Mouse (Mus musculus) heart, embryonic 15.5 days (tissue): ENCODE measurements around the gene Plekhg5. TPM values are rescaled to one million over a fixed set of nuclear protein-coding genes. Genes with fewer than 3 reads are reported as not detected.
A peak's percentile ranks its signal among the peaks of the same experiment; 100 is the strongest.

Experiments
- ATAC-seq: fragments of 200-750 bp; cut with Nextera tagmentation; replicated peaks from 2 replicates; pipeline ENCODE4 v1.8.0; 2017; ENCODE audit warnings: low read depth, moderate TSS enrichment; ENCODE audit not compliant: insufficient number of reproducible peaks, insufficient read depth, low FRiP score
- H3K27ac ChIP-seq: fragments of 300-500 bp; sonication (generic); 2 replicates; pipeline ENCODE4 v1.5.1; 2015; ENCODE audit warnings: mild to moderate bottlenecking, inconsistent platforms
- H3K27me3 ChIP-seq: fragments of 300-500 bp; sonication (generic); 2 replicates; pipeline ENCODE4 v1.6.1; 2015; ENCODE audit warnings: inconsistent platforms
- H3K36me3 ChIP-seq: fragments of 300-500 bp; sonication (generic); 2 replicates; pipeline ENCODE4 v1.6.1; 2015; ENCODE audit warnings: mild to moderate bottlenecking, inconsistent platforms
- H3K4me1 ChIP-seq: fragments of 300-500 bp; sonication (generic); replicated peaks from 2 replicates; pipeline ENCODE4 v1.6.1; 2015; ENCODE audit warnings: inconsistent platforms
- H3K4me2 ChIP-seq: fragments of 300-500 bp; sonication (generic); 2 replicates; pipeline ENCODE4 v1.6.1; 2015; ENCODE audit warnings: inconsistent platforms, mild to moderate bottlenecking, moderate library complexity
- H3K4me3 ChIP-seq: fragments of 300-500 bp; sonication (generic); 2 replicates; pipeline ENCODE4 v1.5.1; 2015; ENCODE audit warnings: mild to moderate bottlenecking, inconsistent platforms
- H3K9ac ChIP-seq: fragments of 300-500 bp; sonication (generic); 2 replicates; pipeline ENCODE4 v1.6.1; 2015; ENCODE audit warnings: mild to moderate bottlenecking, inconsistent platforms
- H3K9me3 ChIP-seq: fragments of 300-500 bp; sonication (generic); replicated peaks from 2 replicates; pipeline ENCODE4 v1.6.1; 2016; ENCODE audit warnings: inconsistent platforms
- WGBS: fragments of 180-500 bp; shearing (Covaris S2); methylation state at CpG from one replicate; pipeline ENCODE4 v1.1.7; 2015; ENCODE audit warnings: mixed read lengths; 5-methylcytosine and 5-hydroxymethylcytosine counted together
- polyA plus RNA-seq: library from polyadenylated mRNA; unstranded; fragments of >200 nt; fragmentation: Nextera tagmentation; extraction: Ambion mirVana; gene quantifications from 2 replicates; pipeline ENCODE4 v1.2.1, GENCODE M21; 2015

The Plekhg5 gene
- polyA plus RNA-seq, 1 experiment from 2014 or later: 11.1 TPM

DNA sequence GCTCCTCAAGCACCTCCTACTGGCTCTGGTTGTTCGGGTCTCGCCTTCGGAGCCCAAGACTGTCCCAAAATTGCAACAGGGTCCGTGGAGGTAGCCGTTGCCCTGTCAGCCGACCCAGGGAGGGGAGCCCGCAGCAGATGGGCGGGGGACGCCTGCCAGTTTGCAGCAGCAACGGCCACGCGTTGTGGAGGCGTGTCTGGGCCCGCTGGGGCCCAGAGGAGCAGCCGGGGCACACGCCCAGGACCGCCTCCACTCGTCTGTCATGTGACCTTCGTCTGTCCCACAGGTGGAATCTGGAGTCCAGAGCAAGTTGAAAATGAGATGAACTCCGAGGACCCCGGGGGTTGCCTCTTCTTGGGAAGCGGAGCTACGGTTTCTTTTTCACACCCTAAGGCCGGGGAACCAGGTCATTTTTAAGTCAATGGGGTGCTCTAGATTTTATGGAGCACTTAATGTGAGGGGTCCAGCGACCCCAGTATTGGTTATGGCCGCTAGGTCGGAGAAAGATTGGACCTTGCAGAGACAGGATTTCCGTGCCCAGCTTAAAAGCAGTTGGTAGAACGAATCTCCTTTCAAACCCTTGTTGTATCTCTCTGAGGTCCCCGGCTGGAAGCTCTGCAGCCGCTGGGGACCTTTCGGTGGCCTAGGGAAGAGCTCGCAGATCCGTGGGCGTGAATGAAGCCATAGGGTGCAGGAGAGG is 86.4 kb downstream of the Plekhg5 start, which contains the start of gene Hes2:
Gene Hes2, plus strand, starts transcription at position 283 of the 700 bp plus-strand sequence.
- no peak within 1 kb of the TSS for H3K27ac ChIP-seq
- H3K4me1 ChIP-seq: peaks cover 23% of the 10 kb centered on the region
- H3K4me3 ChIP-seq: peak within 1 kb of the TSS; percentile 39
- no peak within 1 kb of the TSS for H3K9ac ChIP-seq
- H3K36me3 ChIP-seq: no peaks in the 10 kb centered on the region
- no peak for ATAC-seq
- peaks cover 83% of the 10 kb centered on the region for H3K27me3 ChIP-seq
- WGBS: 4% methylated on average over 35 of the region's 35 CpGs
- peak within 1 kb of the TSS; percentile 61 for H3K4me2 ChIP-seq
- H3K9me3 ChIP-seq: no peaks in the 10 kb centered on the region

GRCm38 (mm10) chr4:152159285-152159678 is 87.0 kb downstream of the Plekhg5 start:
- H3K9ac ChIP-seq: no peak overlapping the region
- peaks cover 87% of the 10 kb centered on the region for H3K27me3 ChIP-seq
- peaks cover 21% of the 10 kb centered on the region for H3K4me1 ChIP-seq
- ATAC-seq: no peak
- peak overlapping the region; percentile 39 for H3K4me3 ChIP-seq
- no peak overlapping the region for H3K27ac ChIP-seq
- no peaks in the 10 kb centered on the region for H3K9me3 ChIP-seq
- no peaks in the 10 kb centered on the region for H3K36me3 ChIP-seq
- WGBS: 2% methylated on average over 19 of the region's 19 CpGs
- peak overlapping the region; percentile 61 for H3K4me2 ChIP-seq

GRCm38 (mm10) chr4:152160748-152161147 is 88.5 kb downstream of the Plekhg5 start:
- H3K27ac ChIP-seq: no peak overlapping the region
- no peak for ATAC-seq
- no peak overlapping the region for H3K4me2 ChIP-seq
- H3K36me3 ChIP-seq: no peaks in the 10 kb centered on the region
- no peaks in the 10 kb centered on the region for H3K9me3 ChIP-seq
- H3K4me1 ChIP-seq: peaks cover 27% of the 10 kb centered on the region
- peaks cover 78% of the 10 kb centered on the region for H3K27me3 ChIP-seq
- H3K9ac ChIP-seq: no peak overlapping the region
- no peak overlapping the region for H3K4me3 ChIP-seq
- 49% methylated on average over 4 of the region's 4 CpGs for WGBS

- Histone ChIP-seq H3K4me1 (peaks cover 28% of the 10 kb centered on the region), H3K4me3 (no peak overlapping the region), H3K36me3 (no peaks in the 10 kb centered on the region), H3K4me2 (no peak overlapping the region), H3K27me3 (peaks cover 74% of the 10 kb centered on the region), H3K9me3 (no peaks in the 10 kb centered on the region), H3K9ac (no peak overlapping the region), H3K27ac (no peak overlapping the region)
- 75% methylated on average over 6 of the region's 6 CpGs for WGBS
- ATAC-seq: no peak
Observed at GRCm38 (mm10) chr4:152161601-152162000, 89.3 kb downstream of the Plekhg5 start.

- H3K4me1 ChIP-seq: peaks cover 28% of the 10 kb centered on the region
- H3K9me3 ChIP-seq: no peaks in the 10 kb centered on the region
- no peak for ATAC-seq
- 78% methylated on average over 2 of the region's 2 CpGs for WGBS
- H3K27ac ChIP-seq: no peak overlapping the region
- H3K4me3 ChIP-seq: no peak overlapping the region
- no peaks in the 10 kb centered on the region for H3K36me3 ChIP-seq
- peaks cover 64% of the 10 kb centered on the region for H3K27me3 ChIP-seq
- no peak overlapping the region for H3K4me2 ChIP-seq
- no peak overlapping the region for H3K9ac ChIP-seq
Observed at GRCm38 (mm10) chr4:152162748-152163147, 90.5 kb downstream of the Plekhg5 start.

Other genes with a start within 250 kb of the Plekhg5 start
- 116 and 165 TPM in 2 replicates for gene Camta1, start 210.6 kb upstream of the Plekhg5 start, polyA plus RNA-seq
- 45.4 and 56.4 TPM in 2 replicates for gene Dnajc11, start 138.8 kb upstream of the Plekhg5 start, polyA plus RNA-seq
- 26.3 and 34.4 TPM in 2 replicates for gene Thap3, start 83.5 kb upstream of the Plekhg5 start, polyA plus RNA-seq
- 15.2 and 20.7 TPM in 2 replicates for gene Phf13, start 76.2 kb upstream of the Plekhg5 start, polyA plus RNA-seq
- gene Klhl21, start 63.7 kb upstream of the Plekhg5 start, polyA plus RNA-seq: 26.1 and 30.9 TPM in 2 replicates
- 10.6 and 14.1 TPM in 2 replicates for gene Zbtb48, start 44.8 kb upstream of the Plekhg5 start, polyA plus RNA-seq
- 0.25 and 0.46 TPM in 2 replicates for gene Tas1r1, start 33.9 kb upstream of the Plekhg5 start, polyA plus RNA-seq
- gene Nol9, start 33.2 kb upstream of the Plekhg5 start, polyA plus RNA-seq: 13.9 and 20.7 TPM in 2 replicates
- gene Tnfrsf25, start 43.4 kb downstream of the Plekhg5 start, polyA plus RNA-seq: 0.94 and 1.6 TPM in 2 replicates
- 0.93 and 2.1 TPM in 2 replicates for gene Espn, start 79.9 kb downstream of the Plekhg5 start, polyA plus RNA-seq
- 0.23 TPM in 1 of 2 replicates, not detected in the other for gene Hes2, start 86.4 kb downstream of the Plekhg5 start, polyA plus RNA-seq
- gene Acot7, start 105.6 kb downstream of the Plekhg5 start, polyA plus RNA-seq: 58.4 and 73.4 TPM in 2 replicates
- 11.2 and 13.2 TPM in 2 replicates for gene Gpr153, start 201.7 kb downstream of the Plekhg5 start, polyA plus RNA-seq
- not detected in 2 replicates for gene Hes3, start 219.2 kb downstream of the Plekhg5 start, polyA plus RNA-seq
- 15.3 and 20.3 TPM in 2 replicates for gene Icmt, start 224.7 kb downstream of the Plekhg5 start, polyA plus RNA-seq
- 98.4 and 103 TPM in 2 replicates for gene Rnf207, start 246.5 kb downstream of the Plekhg5 start, polyA plus RNA-seq